Mouse (Mus musculus): ENCODE data around the gene Dlgap4. TPM values are rescaled to one million over a fixed set of nuclear protein-coding genes. Genes with fewer than 3 reads are reported as not detected.
"Not testable (repeated sequence)": the region's sequence is repeated elsewhere in the genome, so short reads cannot be mapped to it uniquely, and the experiment has no call there.

The Dlgap4 gene
- total RNA-seq, 2 experiments from 2014 or later: 223 to 241 TPM

DNA sequence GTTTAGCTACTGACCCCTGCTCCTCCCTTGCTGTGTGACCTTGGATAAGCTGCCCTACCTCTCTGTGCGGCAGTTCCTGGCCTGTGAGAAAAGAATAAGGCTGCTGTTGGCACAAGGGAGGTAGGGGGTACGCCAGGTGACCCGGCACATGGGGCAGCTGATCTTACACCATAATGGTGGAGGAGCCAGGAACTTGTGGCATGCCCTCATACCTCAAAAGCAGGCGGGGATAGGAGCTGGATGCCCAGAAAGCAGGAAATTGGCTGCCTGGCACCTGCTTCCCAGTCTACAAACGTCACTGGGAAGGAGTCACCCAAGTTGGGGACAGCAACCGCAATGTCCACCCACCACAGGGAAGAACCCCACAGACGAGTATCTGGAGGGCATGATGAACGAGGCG, 166.6 kb downstream of the Dlgap4 start:
- no peak for DNase-seq (ENCODE audit: low spot score in 2 of 2)
- intact Hi-C loops (cut with DNase I): loop anchor here (5.0 kb wide), 1 partner anchor 47 kb away; no protein-coding TSS in a partner anchor

DNA sequence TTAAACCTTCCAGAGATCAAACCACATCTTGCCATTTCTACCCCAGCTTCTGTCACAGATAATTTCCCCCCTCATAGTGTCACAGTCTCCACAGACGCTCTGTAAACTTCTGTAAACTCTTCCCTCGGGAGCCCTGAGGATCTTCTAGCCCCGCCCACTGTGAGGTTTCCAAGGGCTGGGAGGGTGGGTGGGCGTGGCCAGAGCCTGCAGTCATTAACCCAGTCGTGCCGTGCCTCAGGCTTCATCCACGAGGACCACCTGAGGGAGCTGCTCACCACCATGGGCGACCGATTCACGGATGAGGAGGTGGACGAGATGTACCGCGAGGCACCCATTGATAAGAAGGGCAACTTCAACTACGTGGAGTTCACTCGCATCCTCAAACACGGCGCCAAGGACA, 167.2 kb downstream of the Dlgap4 start:
- intact Hi-C loops (cut with DNase I): loop anchor here (5.0 kb wide), 1 partner anchor 47 kb away; no protein-coding TSS in a partner anchor
- DNase-seq (ENCODE audit: low spot score in 2 of 2): no peak

DNA sequence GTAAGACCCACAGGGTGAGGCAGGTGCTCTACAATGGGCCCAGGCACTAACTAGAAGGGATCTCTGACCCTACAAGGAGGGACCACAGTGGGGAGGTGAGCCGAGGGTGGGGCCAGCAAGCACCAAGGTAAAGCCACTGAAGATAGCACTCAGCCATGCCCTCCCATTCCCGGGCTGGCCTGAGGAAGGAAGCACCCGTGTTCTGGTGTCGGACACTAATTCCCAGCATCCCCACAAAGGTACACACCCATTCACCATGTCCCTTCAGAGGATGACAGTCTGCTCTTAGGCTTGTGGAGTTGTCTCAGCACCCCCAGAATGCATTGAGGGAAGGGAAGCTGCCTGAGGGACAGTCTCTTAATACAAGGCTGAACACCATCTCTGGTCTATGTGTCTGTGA, 167.8 kb downstream of the Dlgap4 start:
- no peak for DNase-seq (ENCODE audit: low spot score in 2 of 2)
- intact Hi-C loops (cut with DNase I): loop anchor here (5.0 kb wide), 1 partner anchor 46 kb away; no protein-coding TSS in a partner anchor

DNA sequence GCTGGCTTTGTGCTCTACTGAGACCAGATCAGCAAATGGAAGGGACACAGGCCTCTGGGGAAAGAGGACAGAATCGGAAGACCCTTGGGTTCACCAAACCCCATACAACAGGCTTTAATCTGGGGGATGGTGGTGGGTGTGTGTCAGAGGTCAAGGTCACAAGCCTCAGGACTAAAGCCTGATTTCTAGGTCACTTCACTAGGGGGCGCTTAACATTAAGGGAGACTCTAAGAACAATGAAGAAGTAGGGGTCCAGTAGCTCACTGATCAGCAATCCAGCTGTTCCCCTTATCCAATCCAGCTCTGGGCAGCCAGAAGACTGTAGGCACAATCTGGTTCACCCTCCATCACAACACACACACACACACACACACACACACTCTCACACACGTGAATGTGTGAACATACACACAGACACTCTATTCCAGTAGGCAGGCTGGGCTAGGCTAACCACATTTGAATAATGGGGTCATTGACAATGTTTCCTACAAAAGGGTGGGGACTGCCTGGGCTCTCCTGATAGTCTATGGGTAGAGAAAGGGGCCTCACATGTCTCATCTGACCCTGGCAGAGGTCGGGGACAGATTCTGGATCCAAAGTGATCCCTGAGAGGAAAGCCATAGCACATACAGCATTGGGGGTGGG, 168.5 kb downstream of the Dlgap4 start:
- no peak for DNase-seq (ENCODE audit: low spot score in 2 of 2)
- intact Hi-C loops (cut with DNase I): loop anchor here (5.0 kb wide), 1 partner anchor 45 kb away; no protein-coding TSS in a partner anchor

- intact Hi-C loops (cut with DNase I): loop anchor here (5.0 kb wide), 1 partner anchor 45 kb away; no protein-coding TSS in a partner anchor
- no peak for DNase-seq (ENCODE audit: low spot score in 2 of 2)
These were observed 169.2 kb downstream of the Dlgap4 start for GRCm38 (mm10) chr2:156782481-156783348.

DNA sequence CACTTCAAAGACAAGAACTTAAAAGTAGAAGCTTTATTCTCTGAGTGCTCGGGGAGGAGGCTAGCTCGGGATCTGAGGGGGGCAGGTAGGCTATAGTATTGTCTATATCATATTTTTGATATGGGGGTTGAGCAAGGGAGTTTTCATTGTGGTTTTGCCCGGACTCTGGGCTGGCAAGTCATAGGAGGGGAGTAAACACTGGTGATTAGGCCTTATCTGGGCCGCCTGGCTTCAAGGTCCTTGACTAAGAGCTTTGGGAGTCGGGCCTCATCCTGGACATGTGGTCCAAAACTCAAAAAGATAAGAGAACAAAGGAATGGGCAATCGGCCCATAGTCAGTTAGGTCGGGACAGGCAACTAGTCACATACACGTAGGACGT, 169.8 kb downstream of the Dlgap4 start:
- intact Hi-C loops (cut with DNase I): loop anchor here (5.0 kb wide), 1 partner anchor 44 kb away; no protein-coding TSS in a partner anchor

GRCm38 (mm10) chr2:156784016-156784585, 170.6 kb downstream of the Dlgap4 start:
- intact Hi-C loops (cut with DNase I): loop anchor here (5.0 kb wide), 1 partner anchor 43 kb away; no protein-coding TSS in a partner anchor
- no peak for DNase-seq (ENCODE audit: low spot score in 2 of 2)

More for the DNA sequence above, 169.8 kb downstream of the Dlgap4 start:
- DNase-seq (ENCODE audit: low spot score in 2 of 2): no peak

DNA sequence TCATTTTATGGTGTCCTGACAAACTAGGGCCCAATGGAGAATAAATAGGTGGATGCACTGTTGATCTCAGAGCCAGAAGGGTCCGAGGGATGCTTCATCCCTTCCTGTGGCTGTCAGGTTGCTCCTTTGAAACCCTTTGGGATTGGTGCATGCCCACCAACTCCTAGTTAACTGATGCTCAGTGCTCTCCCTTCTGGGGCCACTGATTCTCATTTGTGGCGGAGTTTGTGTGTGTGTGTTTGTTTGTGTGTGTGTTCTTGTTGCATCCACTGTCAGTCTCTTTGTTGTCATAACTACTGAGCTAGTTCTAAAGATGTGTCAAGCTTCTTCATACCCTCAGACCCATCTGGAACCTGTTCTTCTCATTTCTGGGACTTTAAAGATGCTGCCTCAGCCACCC, 171.4 kb downstream of the Dlgap4 start:
- intact Hi-C loops (cut with DNase I): loop anchor here (5.0 kb wide), 1 partner anchor 42 kb away; no protein-coding TSS in a partner anchor
- DNase-seq (ENCODE audit: low spot score in 2 of 2): no peak

GRCm38 (mm10) chr2:156786369-156786768, 172.9 kb downstream of the Dlgap4 start:
- intact Hi-C loops (cut with DNase I); DNase-seq (ENCODE audit: low spot score in 2 of 2): not testable (repeated sequence)

GRCm38 (mm10) chr2:156787090-156787775, 173.7 kb downstream of the Dlgap4 start:
- intact Hi-C loops (cut with DNase I): no loop called here
- DNase-seq (ENCODE audit: low spot score in 2 of 2): no peak

- intact Hi-C loops (cut with DNase I): no loop called here
- DNase-seq (ENCODE audit: low spot score in 2 of 2): no peak
These were observed 174.2 kb downstream of the Dlgap4 start for GRCm38 (mm10) chr2:156787776-156788105.

- DNase-seq (ENCODE audit: low spot score in 2 of 2): no peak
- intact Hi-C loops (cut with DNase I): no loop called here
These were observed 175.3 kb downstream of the Dlgap4 start for GRCm38 (mm10) chr2:156788836-156789235.

- intact Hi-C loops (cut with DNase I): no loop called here
- no peak for DNase-seq (ENCODE audit: low spot score in 2 of 2)
These were observed 185.0 kb downstream of the Dlgap4 start for GRCm38 (mm10) chr2:156798516-156798915.

GRCm38 (mm10) chr2:156801045-156801444, 187.5 kb downstream of the Dlgap4 start:
- DNase-seq (ENCODE audit: low spot score in 2 of 2): no peak

DNA sequence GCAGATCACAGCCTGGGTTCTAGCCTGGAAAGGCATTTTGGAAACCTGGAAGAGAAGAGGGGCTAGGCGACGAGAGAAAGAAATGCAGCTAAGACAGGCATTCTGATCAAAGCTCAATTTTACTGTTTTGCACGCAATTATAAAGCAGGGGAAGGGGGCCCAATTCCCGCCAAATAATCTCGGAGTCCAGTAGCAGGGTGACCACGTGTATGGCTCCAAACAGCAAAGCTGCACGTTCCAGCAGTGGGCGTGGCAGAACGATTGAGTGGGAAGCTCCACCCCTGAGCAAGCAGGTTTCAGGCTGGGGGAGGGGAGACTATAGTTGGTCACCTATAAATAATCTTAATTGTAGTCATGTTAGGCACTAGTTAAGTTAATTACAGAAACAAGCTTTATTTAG, 188.6 kb downstream of the Dlgap4 start:
- intact Hi-C loops (cut with DNase I); DNase-seq (ENCODE audit: low spot score in 2 of 2): not testable (repeated sequence)

More at GRCm38 (mm10) chr2:156801045-156801444, 187.5 kb downstream of the Dlgap4 start:
- intact Hi-C loops (cut with DNase I): no loop called here

DNA sequence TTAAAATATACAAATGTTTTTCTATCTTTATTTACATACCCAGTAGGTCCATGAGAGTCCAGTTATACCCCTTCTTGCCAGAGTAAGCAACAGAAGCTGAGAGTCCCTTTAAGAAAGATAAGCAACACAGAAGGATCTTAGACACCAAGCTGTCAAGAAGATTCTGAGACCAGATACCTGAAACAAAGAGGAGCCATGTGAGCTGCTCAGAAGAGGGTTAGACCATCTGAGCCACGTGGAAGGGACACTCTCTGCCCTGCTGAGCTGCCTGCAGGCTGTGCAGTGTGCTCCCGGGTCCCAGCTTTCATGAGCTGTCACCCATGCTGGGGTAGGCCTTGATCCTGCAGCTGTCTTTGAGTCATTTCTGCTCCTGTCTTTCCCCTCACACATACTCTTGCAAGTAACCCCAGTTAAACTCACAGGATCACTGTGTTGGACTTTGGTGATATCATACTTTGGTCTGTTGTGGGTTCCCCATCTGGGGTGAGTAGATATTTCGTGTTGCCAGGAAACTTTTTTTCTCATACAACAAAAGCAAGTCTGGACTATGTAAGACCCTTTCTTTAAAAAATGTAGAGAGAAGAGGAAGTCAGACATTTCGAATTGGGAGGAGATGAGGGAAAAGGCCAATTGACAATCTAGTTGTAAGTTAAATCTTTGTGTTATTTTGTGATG, 190.3 kb downstream of the Dlgap4 start:
- intact Hi-C loops (cut with DNase I): no loop called here
- DNase-seq (ENCODE audit: low spot score in 2 of 2): no peak

- intact Hi-C loops (cut with DNase I): no loop called here
- no peak for DNase-seq (ENCODE audit: low spot score in 2 of 2)
These were observed 191.1 kb downstream of the Dlgap4 start for GRCm38 (mm10) chr2:156804589-156804988.

- DNase-seq (ENCODE audit: low spot score in 2 of 2): no peak
- intact Hi-C loops (cut with DNase I): loop anchor here (5.0 kb wide), 1 partner anchor 290 kb away; no protein-coding TSS in a partner anchor
These were observed 193.4 kb downstream of the Dlgap4 start for GRCm38 (mm10) chr2:156806886-156807285.

- intact Hi-C loops (cut with DNase I): loop anchor here (2.0 to 5.0 kb wide), 2 partner anchors 45 to 288 kb away; no protein-coding TSS in a partner anchor
- peak; percentile 52 to 56 for DNase-seq (ENCODE audit: low spot score in 2 of 2)
These were observed 196.1 kb downstream of the Dlgap4 start for GRCm38 (mm10) chr2:156809579-156809978.

Measured in left cerebral cortex, postnatal 25 days (tissue).